Mouse (Mus musculus): ENCODE data around the gene Tbc1d8.

Gene Tbc1d8

DNA sequence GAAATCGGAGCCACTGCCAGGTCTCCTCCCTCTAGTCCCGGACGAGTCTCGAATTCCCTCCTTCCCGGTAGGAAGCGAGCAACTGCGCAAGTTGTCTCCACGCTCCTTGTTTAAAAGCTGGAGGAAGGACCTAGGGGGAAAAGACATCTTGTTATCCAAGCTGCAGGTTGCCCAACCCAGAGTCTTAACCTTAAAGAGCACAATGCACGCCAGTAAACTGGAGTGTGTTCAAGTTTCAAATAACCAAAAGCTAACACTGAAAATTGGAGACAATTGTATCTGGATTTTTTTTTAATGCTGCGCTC is 293 bp upstream of the Tbc1d8 start:
- DNase-seq (ENCODE audit: low read depth, low spot score), result no peak

DNA sequence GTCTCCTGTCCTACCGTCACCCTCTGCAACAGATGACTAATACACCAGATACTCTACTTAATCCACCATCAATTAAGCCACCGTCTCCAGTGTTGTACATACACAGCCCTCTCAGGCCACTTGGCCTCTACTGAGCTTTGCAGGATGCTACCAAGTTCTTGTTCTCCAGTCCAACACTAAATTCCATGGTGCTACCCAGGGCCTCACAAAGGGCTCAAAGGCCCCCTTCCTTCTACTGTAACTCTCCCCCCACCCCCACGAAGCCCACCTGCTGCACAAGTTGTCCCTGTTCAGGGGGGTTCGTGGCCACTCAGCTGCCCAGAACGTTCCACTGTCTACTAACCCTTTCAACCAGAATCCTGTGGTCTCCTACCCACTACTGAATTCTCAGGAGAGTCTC is 1.5 kb downstream of the Tbc1d8 start:
- DNase-seq (ENCODE audit: low read depth, low spot score), result no peak

DNA sequence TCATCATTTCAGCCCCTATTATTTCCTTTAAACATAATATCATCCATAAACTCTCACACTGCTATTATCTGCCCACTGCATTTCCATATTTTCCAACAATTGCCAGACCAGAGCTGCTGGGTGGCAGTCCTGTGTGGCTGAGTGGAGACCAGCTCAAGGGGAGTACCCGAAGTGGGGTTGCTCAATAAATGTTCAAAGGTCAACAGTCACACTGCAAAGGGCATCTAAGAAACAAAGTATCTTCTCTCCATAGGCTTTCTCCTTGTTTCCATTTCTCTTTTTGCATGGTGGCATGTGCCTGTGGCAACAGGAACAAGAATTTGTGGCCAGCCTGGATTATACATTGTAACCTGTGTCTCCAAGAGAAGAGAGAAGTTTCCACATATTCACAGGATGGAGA is 2.2 kb downstream of the Tbc1d8 start:
- DNase-seq (ENCODE audit: low read depth, low spot score), result no peak

DNA sequence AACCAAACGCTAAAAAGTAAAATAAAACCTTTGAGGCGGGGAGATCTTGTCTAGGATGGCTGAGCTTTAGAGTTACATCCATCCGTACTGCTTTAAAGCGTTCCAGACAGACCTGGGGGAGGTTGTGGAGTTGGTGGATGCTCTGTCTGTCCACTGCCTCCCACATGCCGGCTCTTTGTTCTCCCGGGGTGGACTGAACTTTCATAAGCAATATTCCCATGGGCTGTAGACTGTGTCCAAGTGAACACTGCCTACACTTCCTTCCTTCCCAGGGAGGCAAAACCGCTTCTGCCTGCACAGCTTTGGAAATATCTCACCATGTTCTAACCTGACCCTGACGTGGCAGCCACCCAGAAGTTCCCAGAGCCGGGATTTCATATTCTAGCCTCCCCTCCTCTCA is 4.0 kb downstream of the Tbc1d8 start:
- DNase-seq (ENCODE audit: low read depth, low spot score), result no peak

DNA sequence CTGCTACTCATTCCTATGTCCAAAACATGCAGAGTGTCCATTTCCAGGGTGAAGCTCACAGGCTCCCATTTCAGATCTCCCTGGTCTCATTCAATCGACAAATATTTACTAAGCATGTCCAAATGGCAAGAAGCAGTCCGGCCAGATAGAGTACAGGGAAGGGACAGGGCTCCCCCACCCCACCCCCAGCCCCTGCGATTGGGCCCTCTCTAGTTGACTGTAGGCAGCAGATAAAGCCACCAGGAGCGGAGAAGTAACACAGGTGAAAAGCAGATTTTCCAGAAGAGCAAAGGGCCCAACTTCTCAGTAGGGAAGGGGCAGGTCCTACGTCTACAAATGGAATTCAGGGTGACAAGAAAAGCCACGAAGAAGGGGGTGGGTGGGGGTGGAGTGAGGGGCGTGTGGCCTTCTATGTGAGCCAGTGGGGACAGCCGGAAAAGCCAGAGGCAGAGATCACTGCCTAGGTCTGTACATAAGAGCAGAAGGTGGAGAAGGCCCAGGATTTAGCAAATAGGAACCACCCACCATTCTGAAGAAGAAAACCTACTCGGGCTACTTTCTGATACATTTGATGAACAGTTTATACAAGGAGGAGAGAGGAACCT is 7.2 kb downstream of the Tbc1d8 start:
- no peak for DNase-seq (ENCODE audit: low read depth, low spot score)

DNA sequence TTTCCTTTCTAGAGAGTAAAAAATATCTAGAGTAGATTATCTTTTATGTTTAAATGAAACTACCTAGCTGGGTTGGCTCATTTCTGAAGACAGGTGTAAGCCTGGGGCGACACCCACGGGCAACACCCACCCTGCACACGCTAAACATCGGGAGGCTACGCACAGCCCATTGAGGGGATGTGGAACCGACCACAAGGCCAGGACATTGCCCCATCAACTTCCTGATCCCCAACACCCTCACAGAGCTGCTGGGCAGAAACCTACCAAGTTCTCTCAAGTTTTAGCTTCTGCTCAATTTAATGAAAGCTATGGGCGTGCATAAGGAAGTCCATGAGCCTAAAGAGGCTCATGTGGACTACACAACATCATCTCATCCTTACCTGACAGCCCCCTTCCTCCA is 9.6 kb downstream of the Tbc1d8 start:
- DNase-seq (ENCODE audit: low read depth, low spot score), result no peak

DNA sequence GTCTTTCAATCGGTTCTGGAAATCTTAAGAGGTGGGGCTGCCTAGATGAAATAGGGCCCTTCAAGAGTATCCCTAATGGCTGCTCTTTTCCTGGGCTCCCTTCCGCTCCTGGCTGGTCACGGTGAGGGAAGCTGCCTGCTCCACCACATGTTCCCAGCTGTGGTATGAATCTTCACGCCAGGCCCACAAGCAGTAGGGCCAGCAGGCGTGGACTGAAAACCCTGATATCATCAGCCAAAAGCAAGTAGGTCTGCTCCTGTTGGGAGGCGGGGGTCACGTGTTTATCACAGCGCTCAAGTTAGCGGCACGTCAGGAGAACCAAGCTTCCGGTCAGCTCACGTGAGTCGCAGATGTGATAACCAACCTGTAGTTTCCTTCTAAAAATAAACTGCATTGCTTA is 12.0 kb downstream of the Tbc1d8 start:
- DNase-seq (ENCODE audit: low read depth, low spot score), result no peak

DNA sequence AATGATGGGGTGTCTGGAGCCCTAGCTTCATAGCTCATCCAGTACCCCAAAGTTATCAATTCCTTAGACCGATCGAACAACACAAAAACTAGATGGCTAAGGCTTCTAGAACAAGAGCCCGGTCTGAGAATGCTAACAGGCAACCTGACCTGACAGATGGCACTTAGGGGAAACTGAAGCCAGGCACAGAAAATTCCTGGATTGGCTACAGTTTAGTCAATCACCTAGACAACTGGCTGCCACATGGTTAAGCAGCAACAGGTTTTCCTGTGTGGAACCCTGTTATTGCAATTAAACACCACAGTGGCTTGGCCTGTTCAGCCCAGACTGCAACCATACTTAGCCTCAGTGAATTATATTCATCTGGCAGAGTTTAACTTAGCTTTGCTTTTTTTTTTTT is 13.8 kb downstream of the Tbc1d8 start:
- DNase-seq (ENCODE audit: low read depth, low spot score), result no peak

DNA sequence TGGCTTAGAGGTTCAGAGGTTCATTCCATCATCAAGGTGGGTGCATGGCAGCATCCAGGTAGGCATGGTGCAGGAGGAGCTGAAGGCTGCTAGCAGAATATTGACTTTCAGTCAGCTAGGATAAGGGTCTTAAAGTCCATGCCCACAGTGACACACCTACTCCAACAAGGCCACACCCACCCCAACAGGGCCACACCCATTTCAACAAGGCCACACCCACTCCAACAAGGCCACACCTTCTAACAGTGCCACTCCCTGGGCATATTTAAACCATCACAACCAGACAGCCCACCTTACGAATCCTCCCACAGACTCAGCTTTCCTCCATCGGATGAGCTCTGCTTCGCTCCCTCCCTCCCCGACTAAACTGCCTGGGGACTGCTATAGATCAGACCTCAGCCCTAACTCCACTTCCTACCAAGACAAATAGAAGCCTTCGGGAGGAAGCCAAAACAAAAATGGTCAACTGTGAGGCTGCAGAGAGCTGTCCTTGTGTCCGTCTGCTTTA is 15.6 kb downstream of the Tbc1d8 start:
- DNase-seq (ENCODE audit: low read depth, low spot score), result no peak

DNA sequence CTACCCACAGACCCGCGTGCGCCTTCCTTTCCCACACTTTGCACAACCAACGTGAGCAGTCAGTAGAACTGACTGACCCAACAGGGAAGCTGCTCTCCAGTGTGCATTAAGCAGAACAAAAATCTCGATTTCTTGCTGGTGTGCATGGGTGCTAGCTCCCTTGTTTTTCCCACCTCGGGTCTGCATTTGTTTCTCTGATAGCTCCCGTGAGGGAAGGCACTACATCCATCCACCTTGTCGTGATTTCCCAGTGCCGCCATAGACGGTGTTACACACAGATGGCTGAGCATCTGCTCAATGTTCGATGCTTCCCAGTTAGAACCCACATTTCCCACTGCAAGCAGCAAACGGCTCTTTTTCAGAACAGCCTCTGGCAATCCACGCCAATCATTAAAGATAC is 16.5 kb downstream of the Tbc1d8 start:
- DNase-seq (ENCODE audit: low read depth, low spot score), result no peak

DNA sequence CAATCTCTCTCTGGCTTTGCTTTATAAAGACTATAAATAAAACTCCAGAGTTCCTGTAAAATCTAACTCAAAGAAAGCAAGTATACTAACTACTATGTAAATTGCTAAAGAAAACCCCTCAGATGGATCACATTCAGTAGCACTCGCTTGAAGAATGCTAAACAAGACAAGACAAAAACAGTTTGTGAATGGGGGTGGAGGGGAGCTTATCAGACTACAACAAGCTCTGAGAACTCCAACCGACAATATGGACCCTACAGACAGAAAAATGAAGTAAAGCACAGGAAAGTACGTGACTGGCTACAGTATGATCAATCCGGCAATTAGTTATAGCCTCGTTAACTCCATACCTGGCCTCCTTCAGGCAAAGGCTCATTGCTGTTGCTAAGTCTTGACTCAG is 18.1 kb downstream of the Tbc1d8 start:
- DNase-seq (ENCODE audit: low read depth, low spot score), result no peak

DNA sequence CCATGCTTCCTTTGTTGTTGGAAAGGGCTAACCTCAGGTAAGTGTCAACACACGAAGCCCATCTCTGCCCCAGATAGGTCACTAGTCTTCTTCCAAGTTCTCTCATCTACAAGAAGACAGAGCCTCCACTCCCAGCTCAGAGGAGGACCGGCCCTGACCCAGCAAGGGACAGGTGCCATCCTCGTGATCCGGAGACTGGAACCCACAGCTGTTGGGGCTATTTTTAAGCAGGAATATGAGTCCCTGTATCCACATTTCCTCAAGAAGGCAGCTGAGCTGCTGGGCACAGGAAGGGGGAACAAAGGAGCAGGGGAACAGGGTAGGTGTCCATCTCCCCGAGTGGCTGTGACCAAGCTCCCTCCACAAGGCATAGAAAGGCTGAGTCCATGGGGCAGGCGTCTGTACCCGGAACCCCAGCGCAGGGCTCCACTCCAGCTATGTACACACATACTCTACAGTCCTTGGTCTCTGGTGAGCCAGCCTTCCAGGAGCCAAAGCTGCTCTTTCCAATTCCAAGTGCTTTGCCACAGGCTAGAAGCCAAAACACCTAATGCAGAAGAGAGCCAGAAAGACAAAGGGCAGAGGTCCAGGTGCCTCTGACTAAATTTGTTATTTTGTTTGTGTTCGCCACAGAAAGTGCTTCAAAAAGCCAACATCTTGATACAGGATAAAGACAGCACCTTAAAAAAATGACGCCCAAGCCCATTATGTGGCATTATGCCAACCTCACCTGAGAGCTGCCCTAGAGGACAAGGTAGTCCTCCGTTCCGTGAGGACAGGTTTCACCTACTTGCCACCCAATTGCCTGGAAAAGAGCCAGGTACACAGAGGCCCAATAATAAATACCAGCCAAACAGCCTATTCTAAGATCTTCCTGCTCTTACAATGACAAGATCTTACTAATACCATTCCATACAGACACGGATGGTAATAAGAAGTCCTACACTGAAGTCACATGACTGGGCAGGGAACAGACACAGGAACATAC is 20.4 kb downstream of the Tbc1d8 start:
- no peak for DNase-seq (ENCODE audit: low read depth, low spot score)

DNA sequence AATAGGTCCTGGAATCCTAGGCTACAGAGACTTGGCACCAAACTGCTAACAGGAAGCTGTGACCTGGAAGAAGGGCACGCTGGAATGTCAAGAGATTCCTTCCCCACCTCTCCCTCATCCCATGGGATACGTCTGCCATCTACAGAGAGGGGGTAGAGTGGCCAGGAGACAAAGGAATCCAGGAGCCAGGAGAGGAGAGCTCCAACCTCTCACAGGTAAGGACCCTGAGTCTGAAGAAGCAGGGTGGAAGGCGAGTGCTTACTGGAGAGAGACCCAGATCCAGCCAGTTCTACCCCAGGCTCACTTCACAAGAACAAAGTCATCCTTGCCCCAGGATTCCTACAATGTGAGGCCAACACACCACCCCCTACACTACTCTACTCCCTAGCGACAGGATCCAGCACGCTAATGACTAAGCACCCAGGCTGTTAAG is 22.1 kb downstream of the Tbc1d8 start:
- DNase-seq (ENCODE audit: low read depth, low spot score), result no peak

DNA sequence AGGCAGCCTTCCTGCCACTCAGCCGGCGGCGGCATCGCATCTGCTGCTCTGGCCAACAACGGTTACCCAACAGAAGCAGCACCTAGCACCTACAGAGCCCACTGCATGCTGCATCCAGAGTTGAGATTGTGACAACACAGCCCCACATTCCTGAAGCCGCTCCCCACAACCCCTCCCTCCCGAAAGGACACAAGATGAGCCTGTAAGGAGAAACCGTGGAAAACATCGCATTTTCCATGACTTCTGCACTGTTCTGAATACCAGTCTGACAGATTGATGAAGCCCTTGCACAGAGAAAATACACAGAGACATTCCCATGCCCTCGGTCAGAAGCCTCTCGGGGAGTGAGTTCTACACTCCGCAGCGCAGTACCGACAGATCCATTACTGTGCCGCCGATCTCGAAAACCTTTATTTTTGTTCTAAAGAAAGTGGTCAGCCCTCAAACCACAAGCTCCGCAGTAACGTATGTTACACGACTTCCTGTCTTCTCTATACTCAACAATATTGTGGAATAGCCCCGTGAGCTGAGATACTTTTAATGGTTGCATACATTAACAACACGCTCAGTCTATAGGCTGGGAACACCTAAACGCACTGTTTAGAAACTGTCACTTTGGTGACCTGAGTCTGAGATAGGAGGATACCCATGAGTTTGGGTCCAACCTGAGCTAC is 23.1 kb downstream of the Tbc1d8 start:
- DNase-seq (ENCODE audit: low read depth, low spot score), result no peak

DNA sequence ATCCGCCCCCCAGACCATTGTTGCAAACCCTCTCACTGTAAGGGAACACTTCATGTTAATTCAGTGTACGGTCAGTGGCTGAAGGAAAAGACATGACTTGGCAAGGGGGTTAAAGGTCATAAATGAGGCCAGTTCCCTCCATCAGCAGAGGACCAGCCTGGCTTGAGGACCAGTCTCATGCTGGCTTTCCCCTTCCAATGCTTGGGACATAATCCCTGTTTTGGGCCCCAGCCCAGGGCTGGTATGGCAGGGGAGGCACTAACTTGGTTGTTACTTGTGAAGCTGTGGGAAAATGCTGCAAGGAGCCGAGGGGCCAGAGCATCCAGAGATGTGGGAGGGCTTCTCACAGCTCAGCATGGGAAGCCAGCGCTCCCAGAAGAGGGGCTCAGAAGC is 23.8 kb downstream of the Tbc1d8 start:
- DNase-seq (ENCODE audit: low read depth, low spot score), result no peak

DNA sequence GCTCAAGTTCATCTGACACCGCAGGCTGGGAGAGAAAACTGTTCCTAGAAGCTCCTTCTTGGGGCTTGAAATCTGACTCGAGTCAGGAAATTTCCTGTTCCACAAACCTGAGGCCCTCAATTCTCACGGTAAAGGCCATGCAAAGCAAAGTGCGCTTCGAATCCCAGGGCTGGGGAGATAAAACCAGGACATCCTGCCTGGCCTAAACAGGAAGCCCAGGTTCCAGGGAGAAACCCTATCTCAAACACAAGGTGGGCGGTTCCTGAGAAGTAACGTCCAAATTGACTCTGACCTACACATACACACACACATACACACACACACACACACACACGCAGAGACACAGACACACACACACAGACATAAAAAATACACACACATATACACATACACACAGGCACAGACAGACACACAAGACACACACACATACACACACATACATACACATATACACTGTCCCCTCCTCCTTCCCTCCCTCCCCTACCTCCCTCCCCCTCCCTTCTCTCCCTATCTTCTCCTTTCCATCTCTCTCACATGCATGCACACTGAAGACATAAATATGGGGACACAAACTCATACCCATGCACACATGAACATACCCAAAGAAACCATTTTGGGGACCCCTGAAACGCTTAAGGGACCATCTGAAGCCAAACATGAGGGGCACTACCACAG is 24.3 kb downstream of the Tbc1d8 start:
- DNase-seq (ENCODE audit: low read depth, low spot score), result no peak

DNA sequence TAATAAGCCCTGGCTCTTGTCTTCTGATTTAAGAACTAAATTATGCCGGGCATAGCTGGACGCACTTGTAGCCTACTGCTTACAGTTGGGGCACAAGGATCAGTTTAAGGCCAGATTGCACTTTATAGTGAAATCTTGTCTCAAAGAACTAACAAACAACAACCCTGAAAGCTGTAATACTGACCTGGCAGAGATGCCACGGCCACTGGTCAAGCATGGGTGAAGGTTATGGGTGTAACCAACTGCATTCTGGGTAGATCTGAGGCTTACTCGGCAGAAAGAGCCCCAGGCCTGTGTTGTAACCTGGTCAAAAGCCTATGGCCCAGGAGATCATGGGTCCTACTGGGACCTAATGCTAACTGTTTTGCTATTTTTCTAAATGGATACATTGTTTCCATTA is 26.4 kb downstream of the Tbc1d8 start:
- DNase-seq (ENCODE audit: low read depth, low spot score), result no peak

DNA sequence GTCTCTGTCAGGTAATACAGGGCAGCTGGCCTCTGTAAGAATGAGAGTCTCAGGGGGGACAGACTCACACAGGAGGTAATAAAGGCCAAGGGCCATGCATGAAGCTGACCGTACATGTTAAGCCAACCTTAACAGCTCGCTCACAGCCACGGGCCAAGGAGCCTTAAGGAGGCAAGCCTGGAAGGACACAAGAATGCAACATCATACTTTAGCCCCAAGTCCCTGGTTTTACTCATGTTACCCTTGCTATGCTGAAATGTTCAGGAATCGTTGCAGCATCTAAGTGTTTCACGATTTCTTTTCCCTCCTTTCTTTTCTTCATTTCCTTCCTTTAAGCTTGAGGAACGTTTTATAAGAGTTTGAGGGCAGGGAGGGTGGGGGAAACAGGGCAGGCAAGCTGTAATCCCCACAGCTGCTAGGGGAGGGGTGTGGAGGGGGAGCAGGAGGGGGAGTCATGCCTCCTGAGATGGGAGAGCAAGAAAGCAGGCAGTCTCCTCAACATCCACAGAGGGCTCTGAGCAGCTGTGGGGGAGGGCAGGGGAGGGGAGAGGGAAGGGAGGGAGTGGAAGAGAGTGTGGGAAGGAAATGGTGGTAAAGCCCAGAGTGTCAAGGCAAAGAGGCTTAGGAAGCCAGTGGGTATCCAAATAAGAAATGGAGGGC is 28.4 kb downstream of the Tbc1d8 start:
- no peak for DNase-seq (ENCODE audit: low read depth, low spot score)

DNA sequence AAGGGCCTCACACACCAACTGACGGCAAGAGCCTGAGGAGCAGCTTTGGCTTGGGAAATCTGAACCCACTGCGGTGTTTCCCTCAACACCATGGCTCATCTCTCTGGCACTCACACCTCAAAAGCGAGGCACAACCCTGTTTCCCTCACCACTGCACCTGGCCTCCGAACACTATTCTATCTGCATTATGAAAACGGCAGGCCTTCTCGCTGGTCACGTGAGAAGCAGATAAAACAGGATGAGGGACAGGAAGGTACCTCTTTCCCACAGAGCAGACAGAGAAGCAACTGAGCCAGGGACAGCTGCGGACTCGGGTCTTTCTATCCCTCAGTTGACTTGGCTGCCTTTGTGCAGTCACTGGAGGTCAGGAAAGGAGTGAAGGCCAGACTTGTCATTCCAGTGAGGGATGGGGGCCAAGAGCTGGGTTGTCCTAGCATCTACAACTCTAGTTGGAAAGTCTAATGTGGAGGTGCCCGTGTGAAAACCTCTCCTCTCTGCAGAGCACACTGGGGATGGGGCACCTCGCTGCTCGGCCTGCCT is 29.2 kb downstream of the Tbc1d8 start:
- DNase-seq (ENCODE audit: low read depth, low spot score), result no peak

DNA sequence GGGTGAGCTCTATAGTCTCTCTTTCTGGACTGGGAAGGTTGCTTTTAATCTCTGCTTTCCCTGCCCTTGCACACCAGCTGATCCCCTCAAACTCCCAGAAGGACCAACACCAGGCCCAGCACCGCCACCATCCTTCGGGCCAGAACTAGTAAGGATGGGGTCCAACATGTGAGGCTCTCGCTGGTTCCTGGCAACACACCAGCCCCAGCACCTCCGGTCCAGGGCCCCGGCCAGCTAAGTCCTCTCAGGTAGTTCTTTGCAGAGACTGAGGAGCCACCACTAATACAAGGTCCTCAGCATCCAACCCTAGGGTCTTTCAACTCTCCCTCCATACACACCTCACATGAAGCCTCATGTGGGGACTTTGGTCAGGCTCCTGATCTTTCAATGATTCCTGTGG is 29.7 kb downstream of the Tbc1d8 start:
- no peak for DNase-seq (ENCODE audit: low read depth, low spot score)

DNA sequence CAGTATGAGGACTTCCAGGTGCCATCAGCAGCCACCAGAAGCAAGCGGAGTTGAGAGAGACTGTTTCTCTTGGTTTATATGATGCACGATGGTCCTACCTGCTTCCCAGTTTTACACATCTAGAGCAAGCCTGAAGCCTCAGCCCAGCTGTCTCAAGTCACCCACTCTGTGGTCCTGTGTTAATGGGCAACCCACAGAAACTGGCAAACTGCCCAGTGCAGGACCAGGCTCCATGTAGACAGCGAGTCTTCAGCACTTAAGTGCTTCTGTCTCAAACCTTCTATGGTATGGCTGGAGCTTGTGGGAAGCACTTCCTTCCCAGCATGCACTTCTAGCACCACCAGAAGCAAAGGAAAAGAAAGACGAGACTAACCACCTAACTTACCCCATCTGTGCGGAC is 30.3 kb downstream of the Tbc1d8 start:
- no peak for DNase-seq (ENCODE audit: low read depth, low spot score)
